Mouse (Mus musculus): ENCODE measurements at regions not wholly inside any gene's neighbourhood (a gene's known extent, or its start where the extent isn't known, plus 50 kb on each side); places are given as distances from the start of the nearest gene placed in this dataset.
"Not testable (repeated sequence)": the region's sequence is repeated elsewhere in the genome, so short reads cannot be mapped to it uniquely, and the experiment has no call there.

- no peak for DNase-seq
These were observed 288.6 kb upstream of the Arglu1 start for GRCm38 (mm10) chr8:8978969-8979368.

- no peak for DNase-seq
These were observed 283.4 kb upstream of the Arglu1 start for GRCm38 (mm10) chr8:8973769-8974168.

GRCm38 (mm10) chr8:8973334-8973733 lies 283.0 kb upstream of the Arglu1 start:
- no peak for DNase-seq

GRCm38 (mm10) chr8:8970776-8971175 lies 280.5 kb upstream of the Arglu1 start:
- DNase-seq: no peak

GRCm38 (mm10) chr8:8970346-8970745 lies 280.0 kb upstream of the Arglu1 start:
- DNase-seq: no peak

- DNase-seq: no peak
These were observed 279.0 kb upstream of the Arglu1 start for GRCm38 (mm10) chr8:8969112-8969950.

GRCm38 (mm10) chr8:8966658-8967048 lies 276.3 kb upstream of the Arglu1 start:
- DNase-seq: no peak

- no peak for DNase-seq
These were observed 275.8 kb upstream of the Arglu1 start for GRCm38 (mm10) chr8:8965983-8966657.

- no peak for DNase-seq
These were observed 269.9 kb upstream of the Arglu1 start for GRCm38 (mm10) chr8:8960221-8960620.

GRCm38 (mm10) chr8:8959787-8960093 lies 269.4 kb upstream of the Arglu1 start:
- no peak for DNase-seq

- no peak for DNase-seq
These were observed 268.9 kb upstream of the Arglu1 start for GRCm38 (mm10) chr8:8959021-8959786.

- DNase-seq: not testable (repeated sequence)
These were observed 267.8 kb upstream of the Arglu1 start for GRCm38 (mm10) chr8:8958140-8958539.

GRCm38 (mm10) chr8:8952212-8952611 lies 261.9 kb upstream of the Arglu1 start:
- DNase-seq: no peak

- DNase-seq: no peak
These were observed 260.9 kb upstream of the Arglu1 start for GRCm38 (mm10) chr8:8951186-8951585.

- no peak for DNase-seq
These were observed 257.3 kb upstream of the Arglu1 start for GRCm38 (mm10) chr8:8947516-8948161.

GRCm38 (mm10) chr8:8942991-8943390 lies 252.7 kb upstream of the Arglu1 start:
- no peak for DNase-seq

GRCm38 (mm10) chr8:8940899-8941298 lies 250.6 kb upstream of the Arglu1 start:
- no peak for DNase-seq

GRCm38 (mm10) chr8:8938536-8938935 lies 248.2 kb upstream of the Arglu1 start:
- no peak for DNase-seq

- DNase-seq: no peak
These were observed 242.1 kb upstream of the Arglu1 start for GRCm38 (mm10) chr8:8932466-8932865.

GRCm38 (mm10) chr8:8931746-8932145 lies 241.4 kb upstream of the Arglu1 start:
- DNase-seq: no peak

- no peak for DNase-seq
These were observed 237.9 kb upstream of the Arglu1 start for GRCm38 (mm10) chr8:8928074-8928862.

GRCm38 (mm10) chr8:8921446-8921845 lies 231.1 kb upstream of the Arglu1 start:
- DNase-seq: no peak

Data from gastrocnemius, postnatal 10 days (tissue).